Mouse (Mus musculus): ENCODE data around the gene 2410131K14Rik. TPM values are rescaled to one million over a fixed set of nuclear protein-coding genes. Genes with fewer than 3 reads are reported as not detected.

2410131K14Rik gene
- 1 to 10 TPM; 3.7 to 4.6 TPM for total RNA-seq (2021)
- long read RNA-seq, experiment 1, full-length matches to known transcripts = 9 of 13 reads
- long read RNA-seq, experiment 1, partial matches to known transcripts = 0 of 13 reads
- long read RNA-seq, experiment 1, other reads (novel, unspliced or antisense) = 4 of 13 reads
- long read RNA-seq, experiment 2, full-length matches to known transcripts = 4 of 5 reads
- long read RNA-seq, experiment 2, partial matches to known transcripts = 0 of 5 reads
- long read RNA-seq, experiment 2, other reads (novel, unspliced or antisense) = 1 of 5 reads

GRCm38 (mm10) chr5:118244606-118245443 lies at the start of gene 2410131K14Rik, which contains the start of gene Rnft2:
TSS of gene 2410131K14Rik (plus strand) at chr5:118245227.
TSS of gene Rnft2 (minus strand) at chr5:118245116.
- peak; percentile 96 to 100 for DNase-seq (ENCODE audit: low spot score in 2 of 2)

- no peak for DNase-seq (ENCODE audit: low spot score in 2 of 2)
Measured at GRCm38 (mm10) chr5:118197421-118197820, 47.6 kb upstream of the 2410131K14Rik start.

GRCm38 (mm10) chr5:118199670-118200069 lies 45.4 kb upstream of the 2410131K14Rik start:
- no peak for DNase-seq (ENCODE audit: low spot score in 2 of 2)

DNA sequence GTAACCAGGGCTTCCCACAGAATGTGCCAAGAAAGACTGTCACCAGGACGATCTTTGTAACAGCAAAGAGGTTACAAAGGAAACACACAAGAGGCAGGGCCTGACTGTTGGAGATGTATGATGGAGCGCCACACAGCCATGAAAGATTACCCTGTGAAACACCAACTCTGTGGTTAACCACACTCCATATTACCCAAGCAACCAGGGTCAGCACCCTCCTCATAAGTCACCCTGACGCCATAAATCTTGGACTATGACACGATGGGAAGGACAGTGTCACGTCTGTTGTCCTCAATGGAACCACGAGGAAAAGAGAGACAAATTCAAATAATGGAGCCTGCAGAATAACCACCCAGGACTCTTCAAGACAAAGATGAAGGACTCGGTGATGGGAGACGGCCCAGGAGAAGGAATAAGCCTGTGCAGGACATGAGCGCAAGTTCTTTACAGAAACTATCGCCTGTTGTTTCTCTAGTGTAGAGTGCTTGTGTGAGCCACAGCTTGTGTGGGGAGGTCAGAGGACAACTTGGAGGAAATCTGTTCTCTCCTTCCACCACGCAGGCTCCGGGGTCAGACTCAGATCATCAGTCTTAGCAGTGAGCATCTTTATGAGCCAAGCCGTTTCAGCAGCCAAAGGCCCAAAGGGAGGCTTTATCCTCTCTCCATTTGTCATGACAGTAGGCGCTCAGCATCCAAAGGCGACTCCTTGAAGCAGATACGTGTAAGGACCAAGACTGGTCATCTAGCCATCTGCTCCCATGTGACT lies 40.2 kb upstream of the 2410131K14Rik start:
- no peak for DNase-seq (ENCODE audit: low spot score in 2 of 2)

- no peak for DNase-seq (ENCODE audit: low spot score in 2 of 2)
Measured at GRCm38 (mm10) chr5:118205852-118206251, 39.2 kb upstream of the 2410131K14Rik start.

GRCm38 (mm10) chr5:118214012-118214411 lies 31.0 kb upstream of the 2410131K14Rik start:
- DNase-seq (ENCODE audit: low spot score in 2 of 2) = no peak

- DNase-seq (ENCODE audit: low spot score in 2 of 2) = peak; percentile 35 to 51
Measured at GRCm38 (mm10) chr5:118214418-118215154, 30.4 kb upstream of the 2410131K14Rik start.

DNA sequence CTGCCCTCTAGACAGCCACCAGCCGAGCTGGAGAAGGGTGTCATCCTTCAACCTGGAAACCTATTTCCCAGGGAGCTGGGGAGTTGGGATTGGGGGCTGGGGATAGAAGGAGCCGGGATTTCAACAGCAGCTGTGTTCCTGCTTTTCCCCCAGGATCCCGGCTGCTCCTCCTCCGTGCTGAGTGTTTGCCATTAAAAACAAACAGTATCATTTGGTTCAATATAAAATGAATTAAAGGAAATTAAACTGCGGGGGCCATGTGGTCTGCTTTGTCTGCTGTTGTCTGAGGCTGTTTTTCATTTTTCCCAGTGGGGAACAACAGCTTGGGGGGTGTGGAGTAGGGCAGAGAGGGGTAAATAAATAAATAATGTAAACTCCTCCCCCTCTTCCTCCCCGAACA lies 27.6 kb upstream of the 2410131K14Rik start:
- no peak for DNase-seq (ENCODE audit: low spot score in 2 of 2)

DNA sequence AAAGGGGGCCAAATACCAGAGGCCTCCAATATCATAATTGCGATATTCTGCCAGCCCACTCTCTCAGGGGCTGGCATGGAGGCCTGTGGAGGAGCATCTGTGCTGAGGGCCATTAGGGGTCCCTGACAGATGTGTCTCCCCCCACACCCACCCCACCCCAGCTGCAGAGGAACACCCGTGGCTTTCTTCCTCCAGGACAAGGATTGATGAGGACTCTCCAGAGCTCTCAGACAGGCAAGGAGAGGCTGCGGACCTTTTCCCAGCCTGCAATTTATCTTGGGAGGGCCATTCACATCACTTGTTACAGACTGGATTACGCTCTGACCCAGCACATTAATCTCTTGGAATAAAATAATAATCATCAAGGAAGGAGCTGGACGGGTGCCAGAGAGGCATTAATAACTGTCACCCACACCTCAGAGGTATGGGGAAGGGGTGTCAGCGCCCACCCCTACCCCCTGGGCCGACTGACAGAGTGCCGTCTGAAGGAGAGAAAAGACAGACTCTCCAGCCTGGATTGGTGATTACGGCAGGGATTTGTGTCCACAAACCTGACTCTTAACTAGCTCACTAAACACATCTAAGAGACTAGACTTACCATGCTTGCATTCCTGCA lies 21.8 kb upstream of the 2410131K14Rik start:
- DNase-seq (ENCODE audit: low spot score in 2 of 2) = no peak

DNA sequence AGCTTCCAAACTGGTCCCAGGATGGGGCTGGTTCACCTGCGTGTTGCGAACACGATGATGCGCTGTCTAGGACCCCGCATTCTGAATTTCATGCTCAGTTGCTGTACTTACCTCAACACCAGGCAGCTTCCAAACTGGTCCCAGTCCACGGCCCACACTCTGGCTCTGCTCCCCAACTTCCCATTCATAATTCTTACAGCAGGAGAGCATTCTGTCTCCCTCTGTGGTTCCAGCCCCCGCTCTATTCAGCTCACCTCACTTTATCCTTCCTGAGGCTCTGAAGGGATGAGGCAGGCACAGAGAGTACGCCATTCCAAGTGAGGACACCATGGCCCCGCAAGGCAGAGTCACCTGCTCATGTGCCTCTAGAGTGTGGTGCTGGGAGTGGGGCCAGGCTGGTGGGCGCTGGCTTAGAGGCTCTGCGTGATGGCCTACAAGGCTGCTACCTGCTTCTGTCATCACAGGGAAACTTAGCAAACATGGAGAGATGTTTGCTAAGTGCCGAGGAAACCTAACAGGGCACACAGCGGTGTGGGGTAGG lies 14.9 kb upstream of the 2410131K14Rik start:
- DNase-seq (ENCODE audit: low spot score in 2 of 2) = no peak

GRCm38 (mm10) chr5:118236891-118237290 lies 8.1 kb upstream of the 2410131K14Rik start:
- no peak for DNase-seq (ENCODE audit: low spot score in 2 of 2)

DNA sequence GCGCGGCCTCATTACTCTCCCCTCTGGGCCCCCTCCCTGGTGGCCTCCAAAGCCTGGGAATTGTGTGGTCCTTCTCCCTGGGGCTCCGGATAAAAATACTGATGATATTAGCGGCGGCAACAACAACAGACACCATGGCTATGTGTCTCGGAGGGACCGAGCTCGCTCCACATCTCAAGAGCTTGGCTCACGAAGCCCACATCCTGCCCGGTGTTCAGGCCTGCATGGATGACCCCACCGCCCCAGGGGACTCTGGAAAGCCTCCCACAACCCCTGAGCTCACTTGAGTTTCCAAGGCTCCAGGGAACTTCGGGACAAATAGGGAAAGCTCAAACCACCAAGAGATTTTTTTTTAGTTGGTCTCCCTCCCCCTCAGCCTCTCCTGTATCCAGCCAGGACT lies 5.4 kb upstream of the 2410131K14Rik start:
- no peak for DNase-seq (ENCODE audit: low spot score in 2 of 2)

- no peak for DNase-seq (ENCODE audit: low spot score in 2 of 2)
Measured at GRCm38 (mm10) chr5:118245606-118246308, 730 bp downstream of the 2410131K14Rik start.

GRCm38 (mm10) chr5:118247378-118247777 lies 2.4 kb downstream of the 2410131K14Rik start:
- no peak for DNase-seq (ENCODE audit: low spot score in 2 of 2)

DNA sequence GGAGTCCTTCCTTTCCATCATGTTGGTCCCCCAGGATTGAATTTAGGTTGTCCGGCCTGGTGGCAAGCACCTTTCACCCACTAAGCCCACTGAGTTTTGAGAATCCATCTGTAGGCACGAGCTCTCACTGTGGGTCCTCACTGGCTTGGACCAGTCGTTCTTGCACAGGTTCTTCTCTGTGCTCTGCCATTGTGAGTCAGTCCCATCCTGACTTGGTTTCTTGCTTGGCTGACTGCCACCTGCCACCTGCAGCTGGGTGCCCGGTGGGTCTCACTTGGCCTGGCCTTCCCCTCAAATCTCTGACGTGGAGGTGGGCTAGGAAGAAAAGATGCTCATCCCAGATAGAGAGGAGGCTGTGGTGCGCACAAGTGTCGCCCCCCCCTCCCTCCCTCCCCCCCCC lies 6.0 kb downstream of the 2410131K14Rik start:
- DNase-seq (ENCODE audit: low spot score in 2 of 2) = no peak

- DNase-seq (ENCODE audit: low spot score in 2 of 2) = no peak
Measured at GRCm38 (mm10) chr5:118253551-118253950, 8.5 kb downstream of the 2410131K14Rik start.

- DNase-seq (ENCODE audit: low spot score in 2 of 2) = no peak
Measured at GRCm38 (mm10) chr5:118256981-118257380, 12.0 kb downstream of the 2410131K14Rik start.

GRCm38 (mm10) chr5:118259152-118259551 lies 14.1 kb downstream of the 2410131K14Rik start:
- peak in 1 of 2 experiments; percentile 36 for DNase-seq (ENCODE audit: low spot score in 2 of 2)

GRCm38 (mm10) chr5:118259636-118260035 lies 14.6 kb downstream of the 2410131K14Rik start:
- DNase-seq (ENCODE audit: low spot score in 2 of 2) = no peak
